Mouse (Mus musculus): ENCODE results near the gene Ltbp4.
A peak's percentile ranks its signal among the peaks of the same experiment; 100 is the strongest.

Ltbp4 gene

DNA sequence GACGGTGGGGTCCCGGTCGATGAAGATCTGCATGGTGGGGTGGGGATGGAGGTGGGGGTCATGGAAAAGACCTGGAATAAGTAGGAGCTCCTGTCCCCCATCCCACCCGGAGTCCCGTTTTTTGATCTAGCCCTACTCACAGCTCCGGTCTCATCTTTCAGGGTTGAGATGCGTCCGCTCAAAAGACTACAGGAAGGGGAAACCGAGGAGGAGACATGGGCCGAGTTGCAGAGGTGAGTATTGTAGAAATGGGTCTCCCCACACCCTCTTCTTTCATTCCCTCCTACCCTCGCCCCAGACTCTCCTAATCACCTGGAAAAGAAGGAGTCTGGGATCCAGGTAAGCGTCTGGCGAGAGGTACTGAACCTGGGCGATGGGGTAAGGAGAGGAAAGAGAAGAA is 17.8 kb upstream of the Ltbp4 start:
- DNase-seq: peak; percentile 51

DNA sequence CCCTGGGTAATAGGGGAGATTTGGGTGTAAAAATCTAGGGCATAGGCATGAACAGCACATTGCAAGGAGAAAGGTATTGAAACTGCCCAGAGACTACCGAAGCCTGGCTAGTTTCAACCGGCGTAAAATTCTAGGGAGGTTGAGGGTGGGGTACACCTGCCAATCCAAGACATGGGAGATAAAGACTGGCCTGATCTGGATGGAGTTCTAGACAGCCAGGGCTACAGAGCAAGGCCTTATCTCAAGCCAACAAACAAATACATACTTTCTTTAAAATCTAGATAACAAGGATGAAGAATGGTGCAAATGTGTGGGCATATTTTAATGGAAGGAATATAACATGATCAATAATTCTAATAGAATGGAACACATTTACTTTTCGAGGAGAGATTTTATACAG is 17.3 kb upstream of the Ltbp4 start:
- DNase-seq: peak; percentile 40

DNA sequence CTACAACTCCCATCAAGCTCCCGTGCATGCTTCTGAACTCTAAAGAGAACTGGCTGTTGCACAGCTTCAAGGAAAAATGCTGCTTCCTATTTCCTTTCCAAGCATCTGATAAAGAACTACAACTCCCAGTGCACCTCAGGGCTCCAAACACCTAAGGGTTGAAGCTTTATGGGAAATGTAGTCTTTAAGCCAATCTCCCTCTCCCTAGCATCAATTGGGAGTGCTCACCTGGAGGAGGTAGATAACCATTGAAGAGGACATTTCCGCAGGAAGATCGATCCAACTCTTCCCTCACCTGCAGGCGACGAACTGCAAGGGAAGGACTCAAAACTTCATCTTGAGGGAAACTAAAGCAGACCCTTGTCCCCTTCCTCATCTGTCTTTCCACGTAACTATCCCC is 16.7 kb upstream of the Ltbp4 start:
- DNase-seq: peak; percentile 69

DNA sequence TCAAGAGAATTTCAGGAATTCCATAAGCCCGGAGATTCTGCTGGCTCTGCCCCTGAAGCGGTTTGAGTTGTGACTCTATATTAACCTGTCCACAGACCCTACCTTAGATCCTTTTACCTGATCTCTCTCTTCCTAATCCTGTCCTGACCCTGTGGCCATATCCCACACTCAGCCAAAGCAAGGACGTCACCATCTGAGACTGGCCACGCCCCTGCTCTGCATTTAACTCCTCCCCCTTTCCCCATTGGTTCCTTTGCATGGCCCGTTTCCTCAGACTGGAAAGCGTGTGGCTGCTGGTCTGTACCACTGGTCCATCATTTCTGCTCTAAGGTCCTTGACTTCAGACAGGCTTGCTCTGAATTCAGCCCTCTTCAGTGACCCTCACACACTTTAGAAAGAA is 8.0 kb upstream of the Ltbp4 start:
- DNase-seq: peak; percentile 8

DNA sequence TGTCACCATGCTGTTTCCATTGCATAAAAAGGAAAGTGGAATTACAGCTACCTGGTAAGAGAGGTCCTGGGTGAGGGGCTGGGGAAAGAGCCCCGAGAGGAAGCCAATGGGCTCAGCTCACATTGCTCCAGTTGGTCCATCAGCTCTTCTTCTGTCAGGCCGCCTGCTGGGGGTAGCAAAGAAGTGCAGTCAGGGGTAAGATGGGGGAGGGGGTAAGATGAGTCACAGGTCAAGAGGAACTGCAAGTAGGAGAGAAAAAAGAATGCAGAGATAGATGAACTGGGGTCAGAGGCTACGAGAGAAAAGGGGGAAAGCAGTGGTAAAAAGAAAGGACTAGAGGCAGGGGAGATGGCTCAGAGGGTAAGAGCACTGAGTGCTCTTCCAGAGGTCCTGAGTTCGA is 5.1 kb upstream of the Ltbp4 start:
- DNase-seq: peak; percentile 7

DNA sequence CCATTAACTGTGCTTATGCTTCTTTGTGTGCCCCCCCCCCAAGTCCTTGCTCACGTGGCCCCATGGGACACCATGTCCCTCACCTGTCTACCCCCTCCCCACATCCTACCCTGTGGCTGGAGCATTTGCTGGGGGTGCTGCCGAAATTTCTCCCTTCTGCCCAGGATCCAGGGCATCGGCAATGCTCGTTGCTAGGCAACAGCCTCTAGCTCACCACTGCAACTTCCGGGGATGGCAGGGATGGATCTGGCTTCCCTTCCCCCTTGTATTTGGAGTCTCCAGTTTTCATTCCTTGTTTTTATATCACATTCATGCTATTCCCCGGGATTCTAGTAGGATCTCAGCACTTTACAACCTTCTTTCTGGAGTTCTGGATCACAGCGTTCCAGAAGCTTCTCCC is 2.0 kb upstream of the Ltbp4 start:
- DNase-seq: no peak

DNA sequence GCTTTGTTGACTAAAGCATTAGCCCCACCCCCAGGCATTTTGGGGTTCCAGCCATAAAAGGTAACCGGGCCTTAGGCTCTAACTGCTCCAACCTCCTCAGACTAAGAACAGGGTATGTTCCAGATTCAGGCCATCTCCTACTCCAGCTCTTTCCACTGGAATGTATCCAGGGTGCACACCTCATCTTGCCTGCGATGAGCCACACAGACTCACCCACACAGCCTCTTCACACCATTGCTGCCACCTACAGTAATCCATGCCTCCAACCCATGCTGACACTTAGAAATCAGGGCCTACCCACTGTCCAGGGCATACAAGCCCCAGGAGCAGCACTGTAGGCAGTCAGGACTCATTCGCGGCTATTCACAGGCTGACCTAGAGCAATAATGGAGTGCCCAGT is 1.6 kb upstream of the Ltbp4 start:
- peak; percentile 15 for DNase-seq

DNA sequence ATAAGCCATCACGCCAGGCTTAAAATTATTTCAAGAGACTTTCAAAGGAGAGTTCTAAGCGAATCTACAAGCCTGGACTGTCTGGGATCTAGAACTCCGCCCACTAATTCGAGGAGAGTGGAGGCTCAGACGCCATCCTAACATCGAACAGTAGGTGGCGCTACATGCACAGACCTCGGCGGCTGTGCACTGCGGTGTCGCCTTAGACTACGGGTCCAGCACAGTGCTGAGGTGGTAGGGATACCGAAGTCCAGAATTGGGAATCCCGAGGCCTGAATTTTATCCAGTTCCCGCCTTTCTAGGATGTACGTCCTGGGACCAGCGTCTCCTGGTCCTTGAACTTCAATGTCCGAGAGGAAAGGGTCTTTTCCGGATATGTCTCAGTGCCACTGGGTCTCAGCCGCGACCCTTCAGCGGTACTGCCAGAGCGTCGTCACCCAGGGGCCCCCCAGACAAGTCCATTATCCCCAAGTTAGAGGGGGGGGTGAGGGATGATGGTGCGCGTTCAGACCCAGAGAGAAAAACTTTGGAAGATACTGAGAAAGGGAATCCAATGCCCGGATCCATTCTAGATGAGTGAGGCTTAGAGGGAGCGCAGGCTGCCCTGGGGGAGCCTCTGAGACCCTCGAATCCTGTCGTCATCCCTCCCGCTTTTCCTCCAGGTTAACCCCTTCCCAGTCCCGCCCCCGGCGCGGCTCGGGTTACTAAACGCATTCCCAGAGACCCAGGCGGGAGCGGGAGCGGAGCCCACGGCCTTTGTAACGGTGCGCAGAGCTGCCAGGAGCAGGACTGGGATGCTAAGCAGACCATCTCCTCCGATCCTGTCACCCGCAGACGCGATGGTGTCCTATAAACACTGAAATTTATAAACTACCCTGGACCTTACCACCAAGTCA is 1.3 kb downstream of the Ltbp4 start:
- peak; percentile 85 for DNase-seq

DNA sequence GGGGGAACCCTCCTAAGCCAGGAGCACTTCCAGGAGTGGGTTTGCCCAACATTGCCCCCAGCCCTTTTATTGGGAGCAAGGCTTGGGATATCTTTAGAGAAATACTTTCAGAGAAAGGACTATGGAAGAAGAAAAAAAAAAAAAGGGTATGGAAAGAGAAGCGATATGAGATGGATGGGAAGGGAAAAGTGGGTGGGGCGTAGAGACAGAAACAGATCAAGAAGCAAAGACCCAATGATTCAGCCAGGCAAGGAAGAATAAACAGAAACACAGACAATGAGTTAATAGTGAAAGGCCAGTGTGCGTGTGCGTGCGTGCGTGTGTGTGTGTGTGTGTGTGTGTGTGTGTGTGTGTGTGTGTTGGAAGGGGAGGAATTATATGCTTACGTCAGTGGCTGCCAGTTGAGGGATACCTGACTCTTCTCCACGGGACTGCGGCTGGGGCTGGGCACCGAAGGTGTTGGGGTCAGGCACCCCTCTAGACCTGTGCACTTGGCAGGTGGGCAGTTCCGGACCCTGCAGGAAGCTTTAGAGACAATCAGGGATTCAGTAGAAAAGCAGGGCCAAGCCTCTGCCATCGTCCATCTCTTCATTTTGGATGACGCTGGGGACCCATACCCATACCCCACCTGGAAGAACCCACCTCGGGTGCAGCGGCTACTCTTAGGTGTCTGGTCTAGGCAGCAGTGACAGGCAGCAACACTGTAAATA is 2.3 kb downstream of the Ltbp4 start:
- no peak for DNase-seq

DNA sequence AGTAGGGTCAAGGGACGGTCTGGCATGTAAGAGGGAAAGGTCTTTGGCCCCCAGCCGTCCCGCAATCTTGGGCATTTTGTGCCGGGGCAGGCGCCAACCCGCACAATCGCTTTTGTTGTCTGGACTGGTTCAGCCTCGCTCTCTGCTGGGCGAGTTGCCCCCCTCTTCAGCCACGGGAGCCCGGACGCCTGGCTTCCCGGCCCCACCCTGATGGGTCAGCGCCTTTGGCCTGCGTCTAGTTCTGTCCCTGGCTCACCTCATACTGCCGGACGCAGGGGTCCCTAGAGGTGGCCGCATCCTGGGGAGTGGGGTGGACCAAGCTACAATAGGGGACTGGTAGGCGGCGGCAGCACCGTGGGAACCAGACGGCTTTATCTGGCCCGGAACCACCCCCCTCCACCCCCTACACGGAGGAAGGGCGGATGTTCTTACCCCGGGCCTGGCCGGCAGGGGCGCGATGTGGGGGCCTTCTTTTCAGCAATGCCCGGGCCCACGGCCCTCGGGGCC is 3.0 kb downstream of the Ltbp4 start:
- DNase-seq: no peak

DNA sequence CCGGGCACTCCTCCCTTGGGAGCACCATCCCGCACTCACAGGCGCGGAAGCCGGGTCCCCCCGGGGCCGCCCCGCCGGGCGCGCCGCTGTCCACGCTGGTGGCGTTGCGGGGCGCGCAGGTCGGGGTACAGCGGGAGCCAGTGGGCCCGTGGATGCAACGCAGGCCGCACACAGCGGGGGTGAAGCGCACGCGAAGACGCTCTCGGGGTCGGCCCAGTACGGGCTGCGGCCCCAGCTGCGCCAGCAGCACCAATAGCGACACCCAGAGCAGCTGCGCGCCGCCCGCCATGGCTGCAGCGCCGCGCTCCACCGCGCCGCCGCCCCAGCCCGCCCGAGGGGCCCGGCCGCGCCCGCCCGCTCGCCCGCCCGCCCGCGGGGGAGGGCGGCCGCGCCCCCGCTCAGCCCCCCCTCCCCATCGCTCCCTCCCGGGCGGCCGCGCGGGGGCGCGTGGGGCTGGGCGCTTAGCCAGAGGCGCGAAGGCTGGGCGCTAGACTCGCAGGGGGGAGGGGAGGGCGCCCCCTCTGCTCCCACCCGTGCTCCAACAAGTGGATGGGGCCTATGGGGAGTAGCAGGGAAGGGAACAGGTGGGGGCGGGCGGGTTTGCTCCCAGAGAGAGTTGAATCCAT is 4.1 kb downstream of the Ltbp4 start:
- no peak for DNase-seq

DNA sequence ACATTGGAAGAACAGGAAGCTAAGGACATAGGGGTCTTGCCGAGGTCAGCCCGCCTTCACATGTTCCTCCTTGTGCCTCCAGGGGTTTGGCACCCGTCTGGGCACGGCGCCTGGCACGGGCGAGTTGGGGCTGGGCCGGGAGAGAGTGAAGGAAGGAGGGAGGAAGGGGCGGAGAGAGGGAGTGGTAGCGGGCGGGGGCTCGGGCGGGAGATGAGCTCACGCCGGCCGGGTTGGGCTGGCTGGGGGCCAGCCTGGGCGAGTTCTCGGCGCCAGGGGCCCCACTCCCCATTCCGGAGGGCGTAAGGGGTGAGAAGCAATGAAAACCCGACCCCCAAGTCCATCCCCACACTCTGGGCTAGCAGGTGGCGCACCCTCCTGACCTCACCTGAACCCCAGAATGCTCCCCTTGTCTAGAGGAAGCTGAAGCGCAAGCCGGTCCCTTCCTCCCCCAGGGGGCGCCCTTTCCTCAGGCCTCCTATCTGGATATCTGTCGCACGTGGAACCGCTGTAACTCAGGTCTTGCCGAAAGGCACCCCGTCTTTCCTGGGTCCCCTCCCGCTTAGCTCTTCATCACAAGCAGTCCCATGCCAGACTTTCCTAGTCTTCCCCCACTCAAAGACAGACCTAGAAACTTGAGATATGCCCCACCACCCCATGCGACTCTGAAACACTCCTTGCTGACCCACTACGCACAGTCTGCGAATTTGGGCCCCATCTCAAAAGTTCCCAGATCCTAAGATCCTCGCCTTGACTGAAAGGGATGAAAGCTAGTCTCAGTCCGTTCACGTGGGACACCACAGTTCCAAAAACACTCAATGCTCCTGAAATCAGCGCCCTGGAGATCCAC is 4.9 kb downstream of the Ltbp4 start:
- DNase-seq: peak; percentile 76

DNA sequence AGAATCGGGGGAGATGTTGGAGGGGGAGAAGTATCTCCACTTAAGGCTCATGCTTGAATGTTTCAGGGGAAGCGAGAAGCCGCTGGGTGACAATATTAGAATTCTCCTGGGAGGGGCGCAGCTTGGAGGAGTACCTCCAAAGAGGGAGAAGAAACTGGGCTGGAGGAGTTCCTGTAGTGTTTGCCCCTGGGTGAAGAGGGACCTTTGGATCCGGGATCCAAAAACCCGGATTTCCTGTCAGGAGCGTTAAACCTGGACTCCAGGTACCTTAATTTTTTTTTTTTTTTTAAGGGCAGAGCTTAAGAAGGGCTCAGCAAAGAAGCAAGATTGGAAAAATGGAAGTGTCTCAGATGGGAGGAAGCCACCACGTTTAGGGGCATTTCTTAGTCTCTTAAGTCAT is 5.6 kb downstream of the Ltbp4 start:
- DNase-seq: no peak

DNA sequence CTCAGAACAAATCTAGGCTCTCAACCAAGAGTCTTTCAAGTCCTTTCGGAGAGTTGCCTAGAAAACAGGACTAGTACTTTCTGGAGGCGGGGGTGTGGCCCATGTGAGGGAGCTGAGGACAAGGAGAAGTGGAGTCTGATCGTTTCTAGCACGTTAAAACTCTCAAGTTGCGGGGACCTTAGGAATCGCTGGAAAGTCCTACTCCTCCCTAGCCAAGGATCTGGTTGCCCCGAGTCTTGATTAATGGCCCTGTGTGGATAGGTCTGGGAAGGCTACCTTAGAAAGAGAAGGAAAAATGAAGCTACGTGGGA is 6.0 kb downstream of the Ltbp4 start:
- DNase-seq: no peak

DNA sequence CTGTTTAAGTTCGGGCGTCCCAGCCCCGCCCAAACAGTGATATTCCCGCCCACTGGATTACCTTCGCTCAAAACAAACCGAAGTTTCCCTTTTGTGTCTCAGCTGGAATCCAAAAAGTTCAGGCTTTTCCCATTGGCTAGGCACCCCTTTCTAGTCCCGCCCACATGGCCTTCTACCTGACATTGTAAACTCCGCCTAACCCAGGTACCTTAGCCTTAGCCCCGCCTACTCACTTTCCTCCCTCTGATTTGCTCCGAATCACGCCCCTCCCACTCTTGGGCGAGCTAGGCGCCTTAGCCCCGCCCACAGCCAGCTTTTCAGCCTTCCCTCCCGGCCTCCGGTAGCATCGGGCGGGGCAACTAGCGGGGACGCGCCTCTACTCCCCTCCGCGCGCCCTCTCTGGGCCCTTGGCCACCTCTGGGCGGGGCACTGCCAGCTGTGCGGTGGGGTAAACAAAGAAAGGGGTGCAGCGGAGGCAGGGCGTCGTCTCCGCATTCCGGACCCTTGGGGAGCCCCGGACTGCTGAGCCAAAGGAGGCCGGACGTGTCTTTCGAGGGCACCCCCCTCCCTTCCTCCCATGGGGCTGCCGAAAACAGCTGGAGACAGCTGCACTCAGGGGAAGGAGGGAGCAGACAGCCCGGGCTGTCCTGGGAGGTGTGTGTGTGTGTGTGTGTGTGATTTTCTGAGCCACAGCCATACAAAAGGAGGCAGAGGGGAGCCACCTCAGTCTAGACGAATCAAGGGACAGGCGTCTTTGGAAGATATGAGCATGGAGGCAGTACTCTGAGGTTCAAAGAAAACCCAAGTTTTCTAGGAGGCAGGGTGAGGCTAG is 6.6 kb downstream of the Ltbp4 start:
- peak; percentile 70 for DNase-seq

DNA sequence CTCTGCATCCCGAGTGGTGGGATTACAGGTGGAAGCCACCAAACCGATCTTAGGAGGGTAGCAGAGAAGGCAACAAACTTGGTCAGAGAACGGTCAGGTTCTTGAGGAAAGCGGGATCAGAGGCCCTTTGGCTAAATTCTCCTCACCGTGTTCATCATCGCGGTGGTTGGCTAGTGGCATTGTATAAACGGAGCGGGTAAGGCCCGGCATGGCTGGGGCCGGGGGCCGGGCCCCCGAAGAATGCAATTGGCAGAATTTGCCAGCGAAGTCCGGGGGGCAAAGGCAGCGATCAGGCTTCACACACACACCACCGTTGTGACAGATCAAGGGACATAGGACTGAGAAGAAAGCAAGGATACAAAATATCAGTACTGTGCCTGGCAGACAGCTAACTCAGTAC is 7.5 kb downstream of the Ltbp4 start:
- no peak for DNase-seq

DNA sequence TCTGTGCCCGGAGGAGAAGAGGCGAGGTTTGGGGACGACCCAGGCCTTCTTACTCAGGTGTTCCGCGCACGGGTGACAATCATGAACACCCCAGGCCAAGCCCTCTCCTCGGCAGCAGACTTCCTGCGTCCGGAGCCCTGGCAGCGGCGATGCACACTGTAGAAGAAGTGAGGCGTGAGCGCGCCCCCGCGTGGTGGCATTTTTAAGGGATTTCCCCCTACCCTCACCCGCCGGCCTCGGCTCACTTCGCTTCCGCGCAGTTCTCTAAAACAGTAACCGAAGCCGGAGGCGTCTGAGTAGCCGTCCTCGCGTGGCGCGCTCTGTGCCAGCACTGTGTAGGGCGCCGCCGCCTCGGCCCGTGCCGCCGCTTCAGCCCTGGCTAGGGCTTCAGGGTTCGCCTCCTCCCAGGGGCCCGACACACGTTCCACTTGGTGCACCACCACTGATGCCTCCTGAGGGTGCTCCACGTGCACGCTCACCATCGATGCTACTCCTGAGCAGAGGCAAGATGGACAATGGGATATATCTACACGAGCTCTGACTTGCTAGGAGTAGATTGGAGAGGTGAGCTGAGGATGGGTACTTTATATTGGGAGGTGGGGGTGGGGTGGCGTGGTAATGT is 8.1 kb downstream of the Ltbp4 start:
- DNase-seq: peak; percentile 65

DNA sequence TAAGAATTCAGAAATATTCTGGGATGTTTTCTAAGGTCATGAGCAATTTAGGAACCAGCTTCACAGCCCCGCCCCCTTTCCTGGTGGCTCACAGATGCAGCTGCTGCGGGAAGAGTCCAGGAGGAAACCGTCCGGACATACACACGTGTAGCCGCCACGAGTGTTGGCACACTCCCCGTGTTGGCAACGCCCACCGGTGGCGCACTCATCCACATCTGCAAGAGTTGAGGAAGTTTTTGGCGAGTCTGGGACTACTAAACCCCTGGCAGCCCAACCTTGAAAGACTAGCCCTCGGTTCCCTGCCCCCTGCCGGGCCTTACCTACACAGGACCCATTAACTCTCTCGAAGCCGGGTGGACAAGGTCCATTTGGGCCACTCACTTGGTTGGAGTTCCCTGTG is 8.8 kb downstream of the Ltbp4 start:
- peak; percentile 47 for DNase-seq

DNA sequence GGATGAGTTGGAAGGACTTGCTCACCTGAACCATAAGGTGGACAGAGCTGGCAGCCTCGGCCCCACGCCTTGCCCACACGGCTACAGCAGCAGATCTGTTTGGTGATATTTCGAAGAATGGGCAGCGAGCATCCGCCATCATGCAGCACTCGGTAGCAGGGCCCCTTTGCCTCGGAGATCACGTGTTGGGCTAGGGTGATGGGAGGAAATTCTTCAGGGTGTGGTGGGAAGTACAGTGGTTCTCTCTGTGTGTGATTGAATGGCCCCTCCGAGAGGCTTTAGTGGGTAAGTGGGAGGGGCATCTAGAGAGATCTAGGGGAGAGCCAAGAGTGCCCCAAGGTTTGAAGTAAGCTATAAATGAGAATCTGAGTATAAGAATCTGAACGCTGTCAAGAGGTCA is 9.3 kb downstream of the Ltbp4 start:
- DNase-seq: peak; percentile 46

DNA sequence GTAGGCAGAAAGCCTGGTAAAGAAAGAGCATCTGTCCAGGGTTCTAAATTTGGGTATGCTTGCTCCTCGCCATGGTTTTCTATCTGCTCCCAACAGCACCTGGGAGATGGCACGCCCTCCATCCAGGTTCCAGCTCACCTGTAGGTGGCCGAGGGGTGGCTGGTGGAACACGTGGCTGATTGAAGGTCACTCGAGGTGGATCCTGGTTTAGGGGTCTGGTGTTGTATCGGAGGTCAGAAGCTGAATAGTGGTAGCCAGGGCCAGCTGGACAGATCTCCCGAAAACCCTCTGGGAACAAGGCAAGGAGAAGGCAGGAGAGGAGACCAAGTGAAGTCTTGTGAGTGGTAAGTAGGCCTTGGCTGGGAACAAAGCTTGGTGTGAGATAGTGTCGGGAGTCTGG is 10.0 kb downstream of the Ltbp4 start:
- no peak for DNase-seq

DNA sequence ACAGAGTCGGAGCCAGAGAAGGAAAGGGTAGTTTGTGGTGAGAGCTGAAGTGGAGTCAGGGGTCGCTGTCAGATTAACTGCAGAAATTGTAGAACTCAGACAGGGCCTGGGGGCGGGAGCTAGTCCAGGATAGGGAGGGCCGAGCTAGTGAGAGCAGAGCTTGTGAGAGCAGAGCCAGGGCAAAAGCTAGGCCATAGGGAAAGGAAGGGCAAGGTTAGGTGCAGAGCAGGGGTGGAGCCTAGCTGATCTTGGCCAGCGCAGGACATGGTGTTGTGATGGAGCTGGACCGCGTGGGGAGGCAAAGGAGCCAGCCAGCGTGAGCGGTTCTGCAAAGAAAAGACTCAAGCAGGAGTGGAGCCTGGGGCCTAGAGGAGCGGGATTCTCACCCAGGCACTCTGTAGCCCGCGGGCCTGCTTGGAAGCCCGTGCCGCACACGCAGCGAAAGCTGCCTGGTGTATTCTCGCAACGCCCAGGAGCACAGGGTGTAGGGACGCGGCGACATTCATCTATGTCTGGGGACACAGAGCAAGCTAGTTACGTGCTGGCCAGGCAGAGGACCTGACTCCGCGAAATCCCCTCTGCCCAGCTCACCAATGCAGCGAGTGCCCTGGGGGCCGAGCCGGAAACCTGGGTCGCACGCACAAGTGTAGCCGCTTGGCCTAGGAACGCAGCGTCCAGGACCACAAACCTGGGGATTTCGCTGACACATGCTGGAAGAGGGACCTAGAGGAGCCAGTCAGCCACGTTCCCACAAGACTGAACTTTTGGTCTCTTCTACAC is 11.2 kb downstream of the Ltbp4 start:
- peak; percentile 80 for DNase-seq
